Mouse (Mus musculus) layer of hippocampus, adult 9-10 months (tissue): ENCODE measurements around the gene Tmem217.

Experiments used
- DNase-seq: peaks from one replicate; pipeline ENCODE4 v3.0.0; 2022; ENCODE audit warnings: low spot score

Tmem217 gene

GRCm38 (mm10) chr17:29488257-29488977 lies 63.8 kb downstream of the Tmem217 start:
- no peak for DNase-seq

- no peak for DNase-seq
Observed at GRCm38 (mm10) chr17:29485336-29486233, 66.6 kb downstream of the Tmem217 start.

GRCm38 (mm10) chr17:29484431-29484830 lies 67.8 kb downstream of the Tmem217 start:
- DNase-seq = no peak

GRCm38 (mm10) chr17:29483282-29483681 lies 68.9 kb downstream of the Tmem217 start:
- DNase-seq = no peak

GRCm38 (mm10) chr17:29482632-29483031 lies 69.6 kb downstream of the Tmem217 start:
- DNase-seq = no peak

GRCm38 (mm10) chr17:29480256-29480655 lies 71.9 kb downstream of the Tmem217 start:
- no peak for DNase-seq

GRCm38 (mm10) chr17:29478271-29478670 lies 73.9 kb downstream of the Tmem217 start:
- no peak for DNase-seq

GRCm38 (mm10) chr17:29477357-29477756 lies 74.8 kb downstream of the Tmem217 start:
- no peak for DNase-seq

- DNase-seq = no peak
Observed at GRCm38 (mm10) chr17:29476461-29476860, 75.7 kb downstream of the Tmem217 start.
